Mouse (Mus musculus): ENCODE results near the gene Lrfn1. TPM values are rescaled to one million over a fixed set of nuclear protein-coding genes. Genes with fewer than 3 reads are reported as not detected.

Lrfn1 gene
- polyA plus RNA-seq, 1 experiment, result 14.6 TPM

GRCm38 (mm10) chr7:28466721-28467212, 15.0 kb downstream of the Lrfn1 start:
- peak overlapping the region; percentile 74 for H3K4me3 ChIP-seq (ENCODE audit: low read depth, low read length)
- no peak for TF ChIP-seq EP300 (IDR thresholded peaks at IDR 0.05; ENCODE audit: insufficient read depth, low read depth, low read length)
- TF ChIP-seq CTCF (IDR thresholded peaks at IDR 0.05; ENCODE audit: low read depth, low read length), result peak; percentile 26
- TF ChIP-seq POLR2A (IDR thresholded peaks at IDR 0.05; ENCODE audit: insufficient read depth, low read length), result no peak
- no peak overlapping the region for H3K27ac ChIP-seq (ENCODE audit: insufficient read depth, low read length)
- peak overlapping the region; percentile 79 for H3K9ac ChIP-seq (ENCODE audit: low read depth, poor library complexity, severe bottlenecking)
- H3K9me3 ChIP-seq (replicated peaks; ENCODE audit: control insufficient read depth, insufficient read depth, low read length, poor library complexity, severe bottlenecking), result no peaks in the 10 kb centered on the region
- no peaks in the 10 kb centered on the region for H3K27me3 ChIP-seq (ENCODE audit: control insufficient read depth, insufficient read depth, low read length, poor library complexity, severe bottlenecking)
- H3K36me3 ChIP-seq (ENCODE audit: control insufficient read depth, insufficient read depth, low read length, poor library complexity, severe bottlenecking), result no peaks in the 10 kb centered on the region
- no peaks in the 10 kb centered on the region for H3K4me1 ChIP-seq (ENCODE audit: control insufficient read depth, insufficient read depth, low read length)

- Histone ChIP-seq H3K27ac (ENCODE audit: insufficient read depth, low read length) (no peak overlapping the region), H3K27me3 (ENCODE audit: control insufficient read depth, insufficient read depth, low read length, poor library complexity, severe bottlenecking) (no peaks in the 10 kb centered on the region), H3K4me3 (ENCODE audit: low read depth, low read length) (peak overlapping the region; percentile 74), H3K4me1 (ENCODE audit: control insufficient read depth, insufficient read depth, low read length) (no peaks in the 10 kb centered on the region), H3K36me3 (ENCODE audit: control insufficient read depth, insufficient read depth, low read length, poor library complexity, severe bottlenecking) (no peaks in the 10 kb centered on the region), H3K9me3 (replicated peaks; ENCODE audit: control insufficient read depth, insufficient read depth, low read length, poor library complexity, severe bottlenecking) (no peaks in the 10 kb centered on the region), H3K9ac (ENCODE audit: low read depth, poor library complexity, severe bottlenecking) (peak overlapping the region; percentile 79)
- TF ChIP-seq POLR2A (IDR thresholded peaks at IDR 0.05; ENCODE audit: insufficient read depth, low read length), result no peak
- TF ChIP-seq EP300 (IDR thresholded peaks at IDR 0.05; ENCODE audit: insufficient read depth, low read depth, low read length), result no peak
- TF ChIP-seq CTCF (IDR thresholded peaks at IDR 0.05; ENCODE audit: low read depth, low read length), result no peak
Measured at GRCm38 (mm10) chr7:28467213-28467751, 15.5 kb downstream of the Lrfn1 start.

DNA sequence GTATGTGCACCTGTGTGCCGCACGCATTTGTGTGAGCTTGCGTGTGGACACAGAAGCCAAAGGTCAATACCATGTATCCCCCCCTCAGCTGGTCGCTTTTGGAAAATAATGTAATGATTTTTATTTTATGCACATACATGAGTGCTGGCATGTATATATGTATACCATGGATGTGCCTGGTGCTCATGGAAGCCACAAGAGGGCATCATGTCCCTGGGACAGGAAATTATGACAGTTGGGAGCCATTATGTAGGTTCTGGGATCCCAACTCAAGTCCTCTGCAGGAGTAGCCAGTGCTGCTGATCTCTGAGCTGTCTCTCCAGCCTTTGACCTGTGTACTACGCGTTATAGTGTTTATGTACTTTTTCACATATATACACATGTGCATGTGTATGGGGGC, 24.4 kb downstream of the Lrfn1 start:
- Histone ChIP-seq H3K27ac (ENCODE audit: insufficient read depth, low read length) (no peak overlapping the region), H3K27me3 (ENCODE audit: control insufficient read depth, insufficient read depth, low read length, poor library complexity, severe bottlenecking) (no peaks in the 10 kb centered on the region), H3K9ac (ENCODE audit: low read depth, poor library complexity, severe bottlenecking) (no peak overlapping the region), H3K36me3 (ENCODE audit: control insufficient read depth, insufficient read depth, low read length, poor library complexity, severe bottlenecking) (no peaks in the 10 kb centered on the region), H3K9me3 (replicated peaks; ENCODE audit: control insufficient read depth, insufficient read depth, low read length, poor library complexity, severe bottlenecking) (no peaks in the 10 kb centered on the region), H3K4me1 (ENCODE audit: control insufficient read depth, insufficient read depth, low read length) (peaks cover 3% of the 10 kb centered on the region), H3K4me3 (ENCODE audit: low read depth, low read length) (no peak overlapping the region)
- no peak for TF ChIP-seq POLR2A (IDR thresholded peaks at IDR 0.05; ENCODE audit: insufficient read depth, low read length)
- no peak for TF ChIP-seq CTCF (IDR thresholded peaks at IDR 0.05; ENCODE audit: low read depth, low read length)
- TF ChIP-seq EP300 (IDR thresholded peaks at IDR 0.05; ENCODE audit: insufficient read depth, low read depth, low read length), result no peak

GRCm38 (mm10) chr7:28477363-28477762, 25.6 kb downstream of the Lrfn1 start:
- H3K36me3 ChIP-seq (ENCODE audit: control insufficient read depth, insufficient read depth, low read length, poor library complexity, severe bottlenecking), result no peaks in the 10 kb centered on the region
- no peak overlapping the region for H3K27ac ChIP-seq (ENCODE audit: insufficient read depth, low read length)
- H3K27me3 ChIP-seq (ENCODE audit: control insufficient read depth, insufficient read depth, low read length, poor library complexity, severe bottlenecking), result no peaks in the 10 kb centered on the region
- H3K4me1 ChIP-seq (ENCODE audit: control insufficient read depth, insufficient read depth, low read length), result peaks cover 3% of the 10 kb centered on the region
- no peak overlapping the region for H3K4me3 ChIP-seq (ENCODE audit: low read depth, low read length)
- no peak overlapping the region for H3K9ac ChIP-seq (ENCODE audit: low read depth, poor library complexity, severe bottlenecking)
- H3K9me3 ChIP-seq (replicated peaks; ENCODE audit: control insufficient read depth, insufficient read depth, low read length, poor library complexity, severe bottlenecking), result no peaks in the 10 kb centered on the region
- TF ChIP-seq CTCF (IDR thresholded peaks at IDR 0.05; ENCODE audit: low read depth, low read length) (no peak), POLR2A (IDR thresholded peaks at IDR 0.05; ENCODE audit: insufficient read depth, low read length) (no peak), EP300 (IDR thresholded peaks at IDR 0.05; ENCODE audit: insufficient read depth, low read depth, low read length) (no peak)

DNA sequence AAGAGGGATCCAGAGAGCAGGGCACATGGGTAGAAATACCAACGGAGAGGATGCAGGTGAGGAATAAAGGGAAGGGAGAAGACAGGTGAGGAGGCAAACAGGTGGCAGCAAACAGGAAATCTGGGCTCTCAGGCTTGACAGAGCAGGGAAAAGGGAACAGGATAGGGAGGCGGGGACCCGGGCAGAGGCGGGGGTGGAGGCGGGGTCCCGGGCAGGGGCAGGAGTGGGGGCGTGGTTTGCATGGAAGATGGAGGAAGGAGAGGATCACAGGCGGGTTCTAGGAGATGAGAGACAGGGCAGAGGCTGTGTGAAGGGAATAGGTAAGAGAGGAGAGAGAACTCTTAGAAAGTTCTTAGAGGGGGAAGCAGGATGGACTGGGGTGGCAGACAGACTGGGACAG, 27.1 kb downstream of the Lrfn1 start:
- Histone ChIP-seq H3K4me1 (ENCODE audit: control insufficient read depth, insufficient read depth, low read length) (peaks cover 3% of the 10 kb centered on the region), H3K27ac (ENCODE audit: insufficient read depth, low read length) (0 out of 2 replicates have a peak overlapping the region, but pooled peaks have one; percentile 1), H3K9ac (ENCODE audit: low read depth, poor library complexity, severe bottlenecking) (no peak overlapping the region), H3K27me3 (ENCODE audit: control insufficient read depth, insufficient read depth, low read length, poor library complexity, severe bottlenecking) (no peaks in the 10 kb centered on the region), H3K9me3 (replicated peaks; ENCODE audit: control insufficient read depth, insufficient read depth, low read length, poor library complexity, severe bottlenecking) (no peaks in the 10 kb centered on the region), H3K4me3 (ENCODE audit: low read depth, low read length) (0 out of 2 replicates have a peak overlapping the region, but pooled peaks have one; percentile 12), H3K36me3 (ENCODE audit: control insufficient read depth, insufficient read depth, low read length, poor library complexity, severe bottlenecking) (no peaks in the 10 kb centered on the region)
- TF ChIP-seq POLR2A (IDR thresholded peaks at IDR 0.05; ENCODE audit: insufficient read depth, low read length) (no peak), CTCF (IDR thresholded peaks at IDR 0.05; ENCODE audit: low read depth, low read length) (no peak), EP300 (IDR thresholded peaks at IDR 0.05; ENCODE audit: insufficient read depth, low read depth, low read length) (no peak)

GRCm38 (mm10) chr7:28482854-28483253, 31.1 kb downstream of the Lrfn1 start:
- no peak for TF ChIP-seq CTCF (IDR thresholded peaks at IDR 0.05; ENCODE audit: low read depth, low read length)
- no peak for TF ChIP-seq POLR2A (IDR thresholded peaks at IDR 0.05; ENCODE audit: insufficient read depth, low read length)
- no peak for TF ChIP-seq EP300 (IDR thresholded peaks at IDR 0.05; ENCODE audit: insufficient read depth, low read depth, low read length)
- H3K9ac ChIP-seq (ENCODE audit: low read depth, poor library complexity, severe bottlenecking), result no peak overlapping the region
- no peak overlapping the region for H3K4me3 ChIP-seq (ENCODE audit: low read depth, low read length)
- H3K36me3 ChIP-seq (ENCODE audit: control insufficient read depth, insufficient read depth, low read length, poor library complexity, severe bottlenecking), result no peaks in the 10 kb centered on the region
- H3K9me3 ChIP-seq (replicated peaks; ENCODE audit: control insufficient read depth, insufficient read depth, low read length, poor library complexity, severe bottlenecking), result no peaks in the 10 kb centered on the region
- H3K4me1 ChIP-seq (ENCODE audit: control insufficient read depth, insufficient read depth, low read length), result peaks cover 3% of the 10 kb centered on the region
- no peaks in the 10 kb centered on the region for H3K27me3 ChIP-seq (ENCODE audit: control insufficient read depth, insufficient read depth, low read length, poor library complexity, severe bottlenecking)
- H3K27ac ChIP-seq (ENCODE audit: insufficient read depth, low read length), result no peak overlapping the region

Measured in ES-Bruce4 (cell line).